Mouse (Mus musculus): ENCODE results near the gene Uchl5. TPM values are rescaled to one million over a fixed set of nuclear protein-coding genes. Genes with fewer than 3 reads are reported as not detected.
A peak's percentile ranks its signal among the peaks of the same experiment; 100 is the strongest.

Uchl5 gene
- polyA plus RNA-seq, 1 experiment from 2014 or later = 91.9 TPM

- H3K36me3 ChIP-seq = peaks cover 16% of the 10 kb centered on the region; the same call in 1 of the 2 replicates
- H3K4me3 ChIP-seq (replicated peaks) = no peak overlapping the region
- no peak overlapping the region for H3K4me2 ChIP-seq
- H3K27me3 ChIP-seq = no peaks in the 10 kb centered on the region
- WGBS = 88% methylated on average over 6 of the region's 6 CpGs
- no peaks in the 10 kb centered on the region for H3K9me3 ChIP-seq
- H3K9ac ChIP-seq (replicated peaks) = no peak overlapping the region
- no peak for ATAC-seq (ENCODE audit: insufficient number of reproducible peaks, insufficient read depth, low FRiP score, low TSS enrichment, low read depth)
- H3K27ac ChIP-seq = no peak overlapping the region
- H3K4me1 ChIP-seq (replicated peaks) = no peaks in the 10 kb centered on the region
Observed at GRCm38 (mm10) chr1:143809062-143809461, 32.0 kb downstream of the Uchl5 start.

GRCm38 (mm10) chr1:143813676-143814360, 36.7 kb downstream of the Uchl5 start:
- WGBS = 47% methylated on average over 7 of the region's 7 CpGs
- peak; percentile 82 for ATAC-seq (ENCODE audit: insufficient number of reproducible peaks, insufficient read depth, low FRiP score, low TSS enrichment, low read depth)
- H3K36me3 ChIP-seq = 0 out of 2 replicates have a peak, but pooled peaks cover 2% of the 10 kb centered on the region
- no peak overlapping the region for H3K4me3 ChIP-seq (replicated peaks)
- H3K4me1 ChIP-seq (replicated peaks) = no peaks in the 10 kb centered on the region
- H3K9me3 ChIP-seq = no peaks in the 10 kb centered on the region
- no peaks in the 10 kb centered on the region for H3K27me3 ChIP-seq
- no peak overlapping the region for H3K4me2 ChIP-seq
- no peak overlapping the region for H3K27ac ChIP-seq
- no peak overlapping the region for H3K9ac ChIP-seq (replicated peaks)

GRCm38 (mm10) chr1:143820096-143820877, 43.2 kb downstream of the Uchl5 start:
- no peaks in the 10 kb centered on the region for H3K9me3 ChIP-seq
- H3K36me3 ChIP-seq = no peaks in the 10 kb centered on the region
- no peak; the same call in 1 of the 2 replicates for ATAC-seq (ENCODE audit: insufficient number of reproducible peaks, insufficient read depth, low FRiP score, low TSS enrichment, low read depth)
- H3K4me1 ChIP-seq (replicated peaks) = no peaks in the 10 kb centered on the region
- no peak overlapping the region for H3K9ac ChIP-seq (replicated peaks)
- no peaks in the 10 kb centered on the region for H3K27me3 ChIP-seq
- H3K27ac ChIP-seq = no peak overlapping the region
- H3K4me2 ChIP-seq = no peak overlapping the region
- 85% methylated on average over 2 of the region's 2 CpGs for WGBS
- no peak overlapping the region for H3K4me3 ChIP-seq (replicated peaks)

- 95% methylated on average over 3 of the region's 3 CpGs for WGBS
- H3K9ac ChIP-seq (replicated peaks) = no peak overlapping the region
- H3K36me3 ChIP-seq = no peaks in the 10 kb centered on the region
- H3K27ac ChIP-seq = no peak overlapping the region
- H3K4me2 ChIP-seq = no peak overlapping the region
- H3K27me3 ChIP-seq = no peaks in the 10 kb centered on the region
- no peak for ATAC-seq (ENCODE audit: insufficient number of reproducible peaks, insufficient read depth, low FRiP score, low TSS enrichment, low read depth)
- H3K9me3 ChIP-seq = no peaks in the 10 kb centered on the region
- peaks cover 7% of the 10 kb centered on the region; the same call in 1 of the 2 replicates for H3K4me1 ChIP-seq (replicated peaks)
- no peak overlapping the region for H3K4me3 ChIP-seq (replicated peaks)
Observed at GRCm38 (mm10) chr1:143822677-143823076, 45.6 kb downstream of the Uchl5 start.

GRCm38 (mm10) chr1:143830713-143831112, 53.6 kb downstream of the Uchl5 start:
- no peaks in the 10 kb centered on the region for H3K36me3 ChIP-seq
- H3K4me1 ChIP-seq (replicated peaks) = peaks cover 8% of the 10 kb centered on the region; the same call in 1 of the 2 replicates
- no peaks in the 10 kb centered on the region for H3K9me3 ChIP-seq
- ATAC-seq (ENCODE audit: insufficient number of reproducible peaks, insufficient read depth, low FRiP score, low TSS enrichment, low read depth) = no peak
- H3K27ac ChIP-seq = no peak overlapping the region
- WGBS = 58% methylated on average over 3 of the region's 3 CpGs
- H3K4me2 ChIP-seq = no peak overlapping the region
- H3K4me3 ChIP-seq (replicated peaks) = no peak overlapping the region
- no peak overlapping the region for H3K9ac ChIP-seq (replicated peaks)
- H3K27me3 ChIP-seq = no peaks in the 10 kb centered on the region

GRCm38 (mm10) chr1:143836363-143837182, 59.5 kb downstream of the Uchl5 start:
- WGBS = 55% methylated on average over 7 of the region's 7 CpGs
- Histone ChIP-seq H3K4me1 (replicated peaks) (no peaks in the 10 kb centered on the region; the same call in 1 of the 2 replicates), H3K9ac (replicated peaks) (no peak overlapping the region), H3K27me3 (no peaks in the 10 kb centered on the region), H3K9me3 (no peaks in the 10 kb centered on the region), H3K4me3 (replicated peaks) (no peak overlapping the region), H3K27ac (no peak overlapping the region), H3K4me2 (no peak overlapping the region), H3K36me3 (no peaks in the 10 kb centered on the region)
- no peak for ATAC-seq (ENCODE audit: insufficient number of reproducible peaks, insufficient read depth, low FRiP score, low TSS enrichment, low read depth)

GRCm38 (mm10) chr1:143837681-143838080, 60.6 kb downstream of the Uchl5 start:
- no peak overlapping the region for H3K9ac ChIP-seq (replicated peaks)
- WGBS = 93% methylated on average over 4 of the region's 4 CpGs
- ATAC-seq (ENCODE audit: insufficient number of reproducible peaks, insufficient read depth, low FRiP score, low TSS enrichment, low read depth) = no peak
- no peak overlapping the region for H3K4me2 ChIP-seq
- H3K27ac ChIP-seq = no peak overlapping the region
- no peaks in the 10 kb centered on the region; the same call in 1 of the 2 replicates for H3K4me1 ChIP-seq (replicated peaks)
- no peaks in the 10 kb centered on the region for H3K36me3 ChIP-seq
- no peak overlapping the region for H3K4me3 ChIP-seq (replicated peaks)
- H3K9me3 ChIP-seq = no peaks in the 10 kb centered on the region
- H3K27me3 ChIP-seq = no peaks in the 10 kb centered on the region

- Histone ChIP-seq H3K9me3 (no peaks in the 10 kb centered on the region), H3K27ac (no peak overlapping the region), H3K4me1 (replicated peaks) (no peaks in the 10 kb centered on the region; the same call in 1 of the 2 replicates), H3K27me3 (no peaks in the 10 kb centered on the region), H3K4me2 (no peak overlapping the region), H3K36me3 (no peaks in the 10 kb centered on the region), H3K4me3 (replicated peaks) (no peak overlapping the region), H3K9ac (replicated peaks) (no peak overlapping the region)
- WGBS = 71% methylated on average over 2 of the region's 2 CpGs
- ATAC-seq (ENCODE audit: insufficient number of reproducible peaks, insufficient read depth, low FRiP score, low TSS enrichment, low read depth) = no peak
Observed at GRCm38 (mm10) chr1:143838896-143839410, 61.9 kb downstream of the Uchl5 start.

GRCm38 (mm10) chr1:143852329-143852728, 75.3 kb downstream of the Uchl5 start:
- Histone ChIP-seq H3K27me3 (no peaks in the 10 kb centered on the region), H3K9ac (replicated peaks) (no peak overlapping the region), H3K4me2 (no peak overlapping the region), H3K9me3 (no peaks in the 10 kb centered on the region), H3K4me3 (replicated peaks) (no peak overlapping the region), H3K4me1 (replicated peaks) (0 out of 2 replicates have a peak, but pooled peaks cover 3% of the 10 kb centered on the region), H3K27ac (no peak overlapping the region), H3K36me3 (no peaks in the 10 kb centered on the region)
- no peak for ATAC-seq (ENCODE audit: insufficient number of reproducible peaks, insufficient read depth, low FRiP score, low TSS enrichment, low read depth)
- 40% methylated on average over 4 of the region's 4 CpGs for WGBS

GRCm38 (mm10) chr1:143852779-143853358, 75.8 kb downstream of the Uchl5 start:
- Histone ChIP-seq H3K9me3 (no peaks in the 10 kb centered on the region), H3K27me3 (no peaks in the 10 kb centered on the region), H3K4me1 (replicated peaks) (0 out of 2 replicates have a peak, but pooled peaks cover 3% of the 10 kb centered on the region), H3K9ac (replicated peaks) (no peak overlapping the region), H3K36me3 (no peaks in the 10 kb centered on the region), H3K27ac (no peak overlapping the region), H3K4me2 (no peak overlapping the region), H3K4me3 (replicated peaks) (no peak overlapping the region)
- WGBS = 81% methylated on average over 2 of the region's 2 CpGs
- no peak for ATAC-seq (ENCODE audit: insufficient number of reproducible peaks, insufficient read depth, low FRiP score, low TSS enrichment, low read depth)
